Mouse (Mus musculus) stomach, postnatal 0 days (tissue): ENCODE measurements at regions not wholly inside any gene's neighbourhood (a gene's known extent, or its start where the extent isn't known, plus 50 kb on each side); places are given as distances from the start of the nearest gene placed in this dataset.

Experiments
- CTCF ChIP-seq: IDR thresholded peaks from 2 replicates; pipeline ENCODE4 v1.5.1; 2016; ENCODE audit warnings: antibody characterized with exemption, low read depth, mild to moderate bottlenecking, moderate library complexity
- EP300 ChIP-seq: optimal IDR thresholded peaks from 2 replicates; pipeline ENCODE3; 2016; ENCODE audit warnings: antibody characterized with exemption

DNA sequence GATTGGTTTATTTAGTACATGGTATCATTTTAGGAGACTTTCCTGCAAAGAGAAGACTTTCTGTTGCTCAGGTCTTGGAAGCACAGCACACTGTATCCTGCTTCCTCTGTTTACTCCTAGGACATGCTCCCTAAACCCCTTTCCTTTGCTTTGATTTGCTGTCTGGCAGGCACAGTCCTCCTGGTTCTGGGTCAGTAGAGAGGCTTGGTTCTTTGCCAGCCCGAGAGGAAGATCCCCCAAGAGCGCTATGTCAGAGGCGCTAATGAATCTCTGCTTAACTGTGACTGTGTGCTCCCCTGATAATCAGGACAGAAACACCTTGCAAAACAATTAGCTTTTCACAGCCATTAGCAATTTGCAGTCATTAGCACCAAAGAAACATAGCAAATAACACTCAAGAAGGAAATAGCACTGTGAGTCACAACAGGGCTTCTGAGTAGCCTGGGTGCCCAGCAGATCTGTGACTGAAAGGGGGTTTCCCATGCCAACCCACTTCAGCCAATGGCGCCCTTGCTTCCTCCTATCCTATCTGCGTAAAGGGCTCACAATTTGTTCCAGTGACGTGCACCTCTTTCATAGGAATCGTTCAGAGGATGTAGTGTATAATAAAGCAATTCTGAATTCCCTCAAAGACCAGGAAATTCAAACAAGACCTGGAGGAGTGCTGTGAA lies 145.5 kb downstream of the Gm815 start:
- no peak for TF ChIP-seq CTCF
- no peak for TF ChIP-seq EP300
